Mouse (Mus musculus) limb, embryonic 12.5 days (tissue): ENCODE measurements around the gene Oas1e. TPM values are rescaled to one million over a fixed set of nuclear protein-coding genes. Genes with fewer than 3 reads are reported as not detected.
"Not testable (repeated sequence)": the region's sequence is repeated elsewhere in the genome, so short reads cannot be mapped to it uniquely, and the experiment has no call there.

Source experiments
- ATAC-seq: fragments of 200-750 bp; cut with Nextera tagmentation; 2 replicates; pipeline ENCODE4 v1.8.0; 2017; ENCODE audit warnings: low read depth, moderate TSS enrichment; ENCODE audit not compliant: insufficient number of reproducible peaks, insufficient read depth, low FRiP score, low TSS enrichment
- H3K27ac ChIP-seq: fragments of 300-500 bp; sonication (generic); 2 replicates; pipeline ENCODE4 v1.5.1; 2016; ENCODE audit warnings: mild to moderate bottlenecking, moderate library complexity
- H3K27me3 ChIP-seq: fragments of 300-500 bp; sonication (generic); 2 replicates; pipeline ENCODE4 v1.6.1; 2016; ENCODE audit warnings: mild to moderate bottlenecking, moderate library complexity
- H3K36me3 ChIP-seq: fragments of 300-500 bp; sonication (generic); 2 replicates; pipeline ENCODE4 v1.6.1; 2016; ENCODE audit warnings: mild to moderate bottlenecking, moderate library complexity
- H3K4me1 ChIP-seq: fragments of 300-500 bp; sonication (generic); replicated peaks from 2 replicates; pipeline ENCODE4 v1.6.1; 2016
- H3K4me2 ChIP-seq: fragments of 300-500 bp; sonication (generic); 2 replicates; pipeline ENCODE4 v1.6.1; 2016; ENCODE audit warnings: mild to moderate bottlenecking, moderate library complexity
- H3K4me3 ChIP-seq: fragments of 300-500 bp; sonication (generic); replicated peaks from 2 replicates; pipeline ENCODE4 v1.5.1; 2016; ENCODE audit warnings: mild to moderate bottlenecking
- H3K9ac ChIP-seq: fragments of 300-500 bp; sonication (generic); replicated peaks from 2 replicates; pipeline ENCODE4 v1.6.1; 2016; ENCODE audit warnings: mild to moderate bottlenecking, moderate library complexity
- H3K9me3 ChIP-seq: fragments of 300-500 bp; sonication (generic); 2 replicates; pipeline ENCODE4 v1.6.1; 2016; ENCODE audit warnings: mild to moderate bottlenecking, moderate library complexity
- WGBS: fragments of 180-500 bp; shearing (Covaris S2); methylation state at CpG from one replicate; pipeline ENCODE4 v1.1.7; 2016; 5-methylcytosine and 5-hydroxymethylcytosine counted together
- polyA plus RNA-seq: library from polyadenylated mRNA; unstranded; fragments of >200 nt; fragmentation: Nextera tagmentation; extraction: Ambion mirVana; gene quantifications from 2 replicates; pipeline ENCODE4 v1.2.1, GENCODE M21; 2016

The Oas1e gene
- polyA plus RNA-seq, 1 experiment from 2014 or later: not detected

- Histone ChIP-seq H3K4me1 (peaks cover 2% of the 10 kb centered on the region), H3K9me3 (no peaks in the 10 kb centered on the region), H3K4me2 (no peak overlapping the region), H3K9ac (no peak overlapping the region), H3K27ac (no peak overlapping the region), H3K4me3 (no peak overlapping the region), H3K27me3 (no peaks in the 10 kb centered on the region), H3K36me3 (no peaks in the 10 kb centered on the region)
- 63% methylated on average over 1 of the region's 1 CpGs for WGBS
- ATAC-seq: no peak
Measured at GRCm38 (mm10) chr5:120806458-120806857, 11.1 kb upstream of the Oas1e start.

GRCm38 (mm10) chr5:120803596-120803995 lies 8.3 kb upstream of the Oas1e start:
- H3K27ac ChIP-seq: no peak overlapping the region
- H3K9me3 ChIP-seq: no peaks in the 10 kb centered on the region
- H3K4me2 ChIP-seq: no peak overlapping the region
- H3K27me3 ChIP-seq: no peaks in the 10 kb centered on the region
- H3K4me1 ChIP-seq: no peaks in the 10 kb centered on the region
- H3K36me3 ChIP-seq: no peaks in the 10 kb centered on the region
- H3K9ac ChIP-seq: no peak overlapping the region
- no peak overlapping the region for H3K4me3 ChIP-seq
- no peak for ATAC-seq
- WGBS: 70% methylated on average over 2 of the region's 2 CpGs

- not testable (repeated sequence) for H3K4me2 ChIP-seq, H3K36me3 ChIP-seq, H3K9me3 ChIP-seq, H3K27me3 ChIP-seq, H3K9ac ChIP-seq, H3K4me3 ChIP-seq, H3K4me1 ChIP-seq, H3K27ac ChIP-seq, ATAC-seq
- 64% methylated on average over 2 of the region's 2 CpGs for WGBS
Measured at GRCm38 (mm10) chr5:120798943-120799342, 3.6 kb upstream of the Oas1e start.

GRCm38 (mm10) chr5:120798147-120798546 lies 2.8 kb upstream of the Oas1e start:
- not testable (repeated sequence) for ATAC-seq, H3K4me3 ChIP-seq, H3K4me1 ChIP-seq, H3K9ac ChIP-seq, H3K9me3 ChIP-seq, H3K4me2 ChIP-seq, H3K27me3 ChIP-seq, H3K36me3 ChIP-seq, H3K27ac ChIP-seq
- 80% methylated on average over 5 of the region's 5 CpGs for WGBS

GRCm38 (mm10) chr5:120793043-120793442 lies 2.3 kb downstream of the Oas1e start:
- ATAC-seq: no peak
- no peaks in the 10 kb centered on the region for H3K36me3 ChIP-seq
- no peak overlapping the region for H3K27ac ChIP-seq
- no peak overlapping the region for H3K4me2 ChIP-seq
- no peaks in the 10 kb centered on the region for H3K4me1 ChIP-seq
- H3K4me3 ChIP-seq: no peak overlapping the region
- H3K9ac ChIP-seq: no peak overlapping the region
- 32% methylated on average over 2 of the region's 2 CpGs for WGBS
- no peaks in the 10 kb centered on the region for H3K9me3 ChIP-seq
- H3K27me3 ChIP-seq: peaks cover 4% of the 10 kb centered on the region; the same call in 1 of the 2 replicates

- Histone ChIP-seq H3K36me3 (no peaks in the 10 kb centered on the region), H3K4me3 (no peak overlapping the region), H3K27ac (no peak overlapping the region), H3K9ac (no peak overlapping the region), H3K27me3 (peaks cover 4% of the 10 kb centered on the region; the same call in 1 of the 2 replicates), H3K4me2 (no peak overlapping the region), H3K4me1 (no peaks in the 10 kb centered on the region), H3K9me3 (no peaks in the 10 kb centered on the region)
- no peak for ATAC-seq
- 68% methylated on average over 3 of the region's 3 CpGs for WGBS
Measured at GRCm38 (mm10) chr5:120787042-120787441, 8.3 kb downstream of the Oas1e start.

GRCm38 (mm10) chr5:120782446-120782845 lies 12.9 kb downstream of the Oas1e start:
- Histone ChIP-seq H3K36me3 (no peaks in the 10 kb centered on the region), H3K9ac (no peak overlapping the region), H3K4me3 (no peak overlapping the region), H3K4me2 (no peak overlapping the region), H3K4me1 (no peaks in the 10 kb centered on the region), H3K9me3 (no peaks in the 10 kb centered on the region), H3K27me3 (no peaks in the 10 kb centered on the region), H3K27ac (no peak overlapping the region)
- WGBS: 68% methylated on average over 2 of the region's 2 CpGs
- no peak for ATAC-seq

GRCm38 (mm10) chr5:120781646-120782045 lies 13.7 kb downstream of the Oas1e start:
- Histone ChIP-seq H3K9me3 (no peaks in the 10 kb centered on the region), H3K4me1 (no peaks in the 10 kb centered on the region; the same call in 1 of the 2 replicates), H3K4me2 (no peak overlapping the region), H3K27me3 (no peaks in the 10 kb centered on the region), H3K9ac (no peak overlapping the region), H3K36me3 (no peaks in the 10 kb centered on the region), H3K27ac (no peak overlapping the region), H3K4me3 (no peak overlapping the region)
- ATAC-seq: no peak
- WGBS: 81% methylated on average over 1 of the region's 1 CpGs

GRCm38 (mm10) chr5:120779922-120780321 lies 15.4 kb downstream of the Oas1e start:
- Histone ChIP-seq H3K4me2 (no peak overlapping the region), H3K4me3 (no peak overlapping the region), H3K27me3 (no peaks in the 10 kb centered on the region), H3K36me3 (no peaks in the 10 kb centered on the region), H3K4me1 (no peaks in the 10 kb centered on the region; the same call in 1 of the 2 replicates), H3K27ac (no peak overlapping the region), H3K9me3 (no peaks in the 10 kb centered on the region), H3K9ac (no peak overlapping the region)
- WGBS: 54% methylated on average over 3 of the region's 3 CpGs
- ATAC-seq: no peak

GRCm38 (mm10) chr5:120778941-120779340 lies 16.4 kb downstream of the Oas1e start:
- H3K36me3 ChIP-seq: no peaks in the 10 kb centered on the region
- H3K4me1 ChIP-seq: no peaks in the 10 kb centered on the region; the same call in 1 of the 2 replicates
- H3K9ac ChIP-seq: no peak overlapping the region
- no peak overlapping the region for H3K4me3 ChIP-seq
- H3K4me2 ChIP-seq: no peak overlapping the region
- H3K27me3 ChIP-seq: no peaks in the 10 kb centered on the region
- ATAC-seq: no peak
- no peaks in the 10 kb centered on the region for H3K9me3 ChIP-seq
- no peak overlapping the region for H3K27ac ChIP-seq
- WGBS: 70% methylated on average over 2 of the region's 2 CpGs

- Histone ChIP-seq H3K4me2 (no peak within 1 kb of the TSS), H3K36me3 (no peaks in the 10 kb centered on the region), H3K27ac (no peak within 1 kb of the TSS), H3K4me1 (no peaks in the 10 kb centered on the region; the same call in 1 of the 2 replicates), H3K9ac (no peak within 1 kb of the TSS), H3K27me3 (no peaks in the 10 kb centered on the region), H3K9me3 (no peaks in the 10 kb centered on the region), H3K4me3 (no peak within 1 kb of the TSS)
- no peak for ATAC-seq
- WGBS: 75% methylated on average over 9 of the region's 9 CpGs
Measured at GRCm38 (mm10) chr5:120777478-120777877, 17.9 kb downstream of the Oas1e start, which contains the start of gene Oas3. Gene Oas3 (minus strand): TSS chr5:120777661.

GRCm38 (mm10) chr5:120776801-120777200 lies 18.5 kb downstream of the Oas1e start:
- 70% methylated on average over 5 of the region's 5 CpGs for WGBS
- no peaks in the 10 kb centered on the region for H3K27me3 ChIP-seq

More at GRCm38 (mm10) chr5:120776801-120777200, 18.5 kb downstream of the Oas1e start:
- ATAC-seq: no peak
- H3K4me3 ChIP-seq: no peak overlapping the region
- no peaks in the 10 kb centered on the region for H3K36me3 ChIP-seq
- H3K4me1 ChIP-seq: no peaks in the 10 kb centered on the region; the same call in 1 of the 2 replicates
- H3K9me3 ChIP-seq: no peaks in the 10 kb centered on the region
- no peak overlapping the region for H3K27ac ChIP-seq
- H3K9ac ChIP-seq: no peak overlapping the region
- H3K4me2 ChIP-seq: no peak overlapping the region
